Comparison of ENCODE assay signal across 8 mouse cellular contexts in the genomic region with DNA sequence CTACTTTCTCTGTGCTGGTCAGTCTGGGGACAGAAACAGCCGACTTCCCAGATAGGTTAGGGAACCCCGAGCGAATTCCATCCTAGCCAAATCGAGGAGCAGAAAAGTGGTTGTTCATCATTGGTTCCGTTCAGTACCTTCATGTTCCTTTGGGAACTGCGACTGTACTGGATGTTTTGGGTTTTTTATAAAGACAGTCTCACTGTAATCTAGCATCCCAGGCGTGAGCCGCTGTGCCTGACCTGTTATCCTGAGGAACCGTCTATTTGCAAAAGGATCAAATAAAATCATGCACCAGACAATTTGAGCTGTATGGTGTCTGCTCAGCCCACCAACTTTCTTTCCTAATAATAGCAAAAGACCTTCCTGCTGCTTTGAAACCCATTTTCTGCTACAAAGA. TPM values are rescaled to one million over a fixed set of nuclear protein-coding genes. Genes with fewer than 3 reads are reported as not detected.
DNase-seq lines count a peak whose midpoint lies in the region; ATAC-seq and TF ChIP-seq lines count a peak whose summit lies in the region.

No protein-coding gene starts in this region.

- DNase-seq in heart, adult 18-20 months: no peak
- DNase-seq in MEL (ENCODE audit: low read depth, low spot score): no peak
- DNase-seq in hindbrain, embryonic 10.5 days (ENCODE audit: low spot score): no peak
- no peak for DNase-seq in urinary bladder, postnatal 10 days (ENCODE audit: low spot score)
- DNase-seq in left cerebral cortex, adult 9 months (ENCODE audit: low spot score in 2 of 2): no peak
- DNase-seq in adrenal gland, postnatal 10 days: no peak

- TF ChIP-seq POLR2A in MEL (IDR thresholded peaks at IDR 0.05; ENCODE audit: control insufficient read depth in 1 of 2, insufficient read depth in 1 of 2, low read depth in 1 of 2, low read length in 2 of 2, poor library complexity in 1 of 2): no peak

- WGBS in heart, embryonic 13.5 days: under 1% methylated on average over 9 of the region's 9 CpGs
- WGBS in hindbrain, embryonic 10.5 days: 3% methylated on average over 9 of the region's 9 CpGs

- H3K4me1 ChIP-seq in heart, embryonic 13.5 days: peaks cover 22% of the 10 kb centered on the region
- peaks cover 19 to 22% of the 10 kb centered on the region in 2 experiments for H3K4me1 ChIP-seq in MEL (ENCODE audit: control insufficient read depth in 1 of 2, insufficient read depth in 2 of 2, low read length in 2 of 2)
- peaks cover 21% of the 10 kb centered on the region for H3K4me1 ChIP-seq in hindbrain, embryonic 10.5 days (replicated peaks)

- no peaks in the 10 kb centered on the region for H3K9me3 ChIP-seq in heart, embryonic 13.5 days
- no peaks in the 10 kb centered on the region for H3K9me3 ChIP-seq in MEL (replicated peaks; ENCODE audit: insufficient read depth, low read length)
- H3K9me3 ChIP-seq in hindbrain, embryonic 10.5 days: no peaks in the 10 kb centered on the region

- no peaks in the 10 kb centered on the region for H3K27me3 ChIP-seq in heart, embryonic 13.5 days (replicated peaks)
- no peaks in the 10 kb centered on the region for H3K27me3 ChIP-seq in MEL (ENCODE audit: control insufficient read depth in 1 of 2, insufficient read depth in 2 of 2, low read length in 2 of 2)
- H3K27me3 ChIP-seq in hindbrain, embryonic 10.5 days (ENCODE audit: insufficient read depth, poor library complexity, severe bottlenecking): no peaks in the 10 kb centered on the region

- H3K4me2 ChIP-seq in heart, embryonic 13.5 days: peak overlapping the region; percentile 94

- peak overlapping the region; percentile 99 for H3K27ac ChIP-seq in heart, embryonic 13.5 days (replicated peaks)
- peak overlapping the region; percentile 97 for H3K27ac ChIP-seq in MEL (ENCODE audit: control insufficient read depth, low read depth, low read length)
- H3K27ac ChIP-seq in hindbrain, embryonic 10.5 days: peak overlapping the region; percentile 100

- TF ChIP-seq EP300 in MEL (IDR thresholded peaks at IDR 0.05; ENCODE audit: low read depth in 1 of 2, low read length in 2 of 2): peak; percentile 5 to 47; a peak in 3 of 4 replicates

- H3K9ac ChIP-seq in heart, embryonic 13.5 days: peak overlapping the region; percentile 99
- peak overlapping the region; percentile 98 for H3K9ac ChIP-seq in MEL (ENCODE audit: control insufficient read depth, low read depth, low read length, poor library complexity, severe bottlenecking)

- no peak for TF ChIP-seq RAD21 in MEL (IDR thresholded peaks at IDR 0.05; ENCODE audit: low read depth, low read length)

- no peak for ATAC-seq in heart, embryonic 13.5 days (ENCODE audit: extremely low read depth, insufficient number of reproducible peaks, low FRiP score, low TSS enrichment)
- ATAC-seq in megakaryocyte-erythroid progenitor cell, adult 5-6 weeks (replicated peaks; ENCODE audit: low FRiP score, low TSS enrichment, poor library complexity, severe bottlenecking): peak; percentile 38; the same call in 1 of the 2 replicates

- peak overlapping the region; percentile 95 for H3K4me3 ChIP-seq in heart, embryonic 13.5 days
- H3K4me3 ChIP-seq in MEL (ENCODE audit: control insufficient read depth in 1 of 2, insufficient read depth in 1 of 2, low read depth in 2 of 2, low read length in 2 of 2): peak overlapping the region; percentile 89 to 90
- peak overlapping the region; percentile 97 for H3K4me3 ChIP-seq in hindbrain, embryonic 10.5 days

- no peak for TF ChIP-seq CTCF in MEL (IDR thresholded peaks at IDR 0.05 in 2 of 3, conservative IDR thresholded peaks at IDR 0.05 in 1 of 3; ENCODE audit: control insufficient read depth in 1 of 3, insufficient read depth in 1 of 3, low read depth in 2 of 3, low read length in 3 of 3, poor library complexity in 1 of 3, severe bottlenecking in 1 of 3)

- H3K36me3 ChIP-seq in heart, embryonic 13.5 days: 0 out of 2 replicates have a peak, but pooled peaks cover 2% of the 10 kb centered on the region
- H3K36me3 ChIP-seq in MEL (ENCODE audit: control insufficient read depth in 1 of 2, insufficient read depth in 2 of 2, low read length in 2 of 2): peaks cover under 1 to 31% of the 10 kb centered on the region in 2 experiments
- 0 out of 2 replicates have a peak, but pooled peaks cover 6% of the 10 kb centered on the region for H3K36me3 ChIP-seq in hindbrain, embryonic 10.5 days

- H3K79me2 ChIP-seq in MEL (ENCODE audit: control insufficient read depth, insufficient read depth, low read length, poor library complexity): peaks cover 50% of the 10 kb centered on the region

TF ChIP-seq in MEL, 35 proteins besides CTCF, POLR2A, EP300 and RAD21:
- TF ChIP-seq CHD1 (IDR thresholded peaks at IDR 0.05; ENCODE audit: low read depth, low read length) (0 out of 2 replicates have a peak, but pooled peaks have one; percentile 58), MXI1 (IDR thresholded peaks at IDR 0.05; ENCODE audit: low read depth, low read length) (0 out of 2 replicates have a peak, but pooled peaks have one; percentile 2), TAL1 (IDR thresholded peaks at IDR 0.05; ENCODE audit: low read length) (peak; percentile 74), MAX (IDR thresholded peaks at IDR 0.05; ENCODE audit: low read length) (peak; percentile 1; the same call in 1 of the 2 replicates), JUND (IDR thresholded peaks at IDR 0.05; ENCODE audit: low read depth, low read length) (no peak)

RNA-seq across cellular contexts. Expression of a gene that starts 0.4 kb away (rescaled TPM):
- polyA plus RNA-seq in heart, embryonic 13.5 days (2015; fragmentation: Nextera tagmentation; extraction: Ambion mirVana): 101 and 107 TPM in 2 replicates
- total RNA-seq in heart, adult 18-20 months (2021): 100 to 1,000 TPM; 113 to 127 TPM
- total RNA-seq in MEL (2012; rRNA removed): 71.8 and 90.7 TPM in 2 replicates
- polyA plus RNA-seq in MEL (2012; ENCODE audit: insufficient read depth in 1 of 2, insufficient read length in 2 of 2, low read depth in 1 of 2, low replicate concordance in 2 of 2, missing spikeins in 1 of 2): 100 to 1,000 TPM; 188 to 250 TPM
- polyA plus RNA-seq in hindbrain, embryonic 10.5 days (2016; fragmentation: Nextera tagmentation; extraction: Ambion mirVana): 127 and 131 TPM in 2 replicates
- 282 and 352 TPM in 2 replicates for total RNA-seq in megakaryocyte-erythroid progenitor cell, adult 5-6 weeks (2014; fragmentation: Nextera tagmentation)
- total RNA-seq in megakaryocyte-erythroid progenitor cell, adult 5-6 weeks (2017): 261 and 277 TPM in 2 replicates
- total RNA-seq in adrenal gland, postnatal 10 days (2021): 100 to 1,000 TPM; 157 to 180 TPM

RNA-seq across cellular contexts. Expression of a gene that starts 0.5 kb away (rescaled TPM):
- 8.5 TPM in 2 replicates for polyA plus RNA-seq in heart, embryonic 13.5 days (2015; fragmentation: Nextera tagmentation; extraction: Ambion mirVana)
- total RNA-seq in heart, adult 18-20 months (2021): 1 to 10 TPM; 3.1 to 3.2 TPM
- 1.6 and 2.0 TPM in 2 replicates for total RNA-seq in MEL (2012; rRNA removed)
- 1 to 10 TPM in 1 of 2 experiments, not detected in 1; 4.1 TPM for polyA plus RNA-seq in MEL (2012; ENCODE audit: insufficient read depth in 1 of 2, insufficient read length in 2 of 2, low read depth in 1 of 2, low replicate concordance in 2 of 2, missing spikeins in 1 of 2)
- 10.7 and 16.0 TPM in 2 replicates for polyA plus RNA-seq in hindbrain, embryonic 10.5 days (2016; fragmentation: Nextera tagmentation; extraction: Ambion mirVana)
- 10.6 and 12.0 TPM in 2 replicates for total RNA-seq in megakaryocyte-erythroid progenitor cell, adult 5-6 weeks (2014; fragmentation: Nextera tagmentation)
- 2.0 and 3.2 TPM in 2 replicates for total RNA-seq in megakaryocyte-erythroid progenitor cell, adult 5-6 weeks (2017)
- total RNA-seq in adrenal gland, postnatal 10 days (2021): 1 to 10 TPM; 7.2 to 8.1 TPM
